Mouse (Mus musculus) intestine, postnatal 0 days (tissue): ENCODE measurements around the gene Pde4b. TPM values are rescaled to one million over a fixed set of nuclear protein-coding genes. Genes with fewer than 3 reads are reported as not detected.

Experiments
- ATAC-seq: fragments of 200-750 bp; cut with Nextera tagmentation; 2 replicates; pipeline ENCODE4 v1.8.0; 2017; ENCODE audit warnings: mild to moderate bottlenecking, moderate TSS enrichment, moderate library complexity
- H3K27ac ChIP-seq: fragments of 300-500 bp; sonication (generic); 2 replicates; pipeline ENCODE4 v1.5.1; 2014; ENCODE audit warnings: mild to moderate bottlenecking, low read depth, low read length, moderate library complexity
- H3K27me3 ChIP-seq: fragments of 300-500 bp; sonication (generic); replicated peaks from 2 replicates; pipeline ENCODE4 v1.6.1; 2014; ENCODE audit warnings: low read length, mixed read lengths; ENCODE audit not compliant: control insufficient read depth, insufficient read depth
- H3K36me3 ChIP-seq: fragments of 300-500 bp; sonication (generic); 2 replicates; pipeline ENCODE4 v1.6.1; 2014; ENCODE audit warnings: mild to moderate bottlenecking, moderate library complexity; ENCODE audit not compliant: control insufficient read depth, insufficient read depth
- H3K4me1 ChIP-seq: fragments of 300-500 bp; sonication (generic); replicated peaks from 2 replicates; pipeline ENCODE4 v1.6.1; 2014; ENCODE audit warnings: antibody characterized with exemption, low read length, mixed read lengths; ENCODE audit not compliant: control insufficient read depth, insufficient read depth
- H3K4me2 ChIP-seq: fragments of 300-500 bp; sonication (generic); replicated peaks from 2 replicates; pipeline ENCODE4 v1.6.1; 2014; ENCODE audit warnings: low read depth, mild to moderate bottlenecking, moderate library complexity
- H3K4me3 ChIP-seq: fragments of 300-500 bp; sonication (generic); 2 replicates; pipeline ENCODE4 v1.5.1; 2014; ENCODE audit warnings: low read depth, low read length
- H3K9ac ChIP-seq: fragments of 300-500 bp; sonication (generic); 2 replicates; pipeline ENCODE4 v1.6.1; 2014; ENCODE audit warnings: mild to moderate bottlenecking, low read depth, low read length
- H3K9me3 ChIP-seq: fragments of 300-500 bp; sonication (generic); 2 replicates; pipeline ENCODE4 v1.6.1; 2016; ENCODE audit warnings: mixed run types; ENCODE audit not compliant: control insufficient read depth
- CTCF ChIP-seq: sonication (generic); IDR thresholded peaks from 2 replicates; pipeline ENCODE4 v1.5.1; 2016; ENCODE audit warnings: low read depth, mild to moderate bottlenecking, control low read depth, antibody characterized with exemption, moderate library complexity
- WGBS: fragments of 180-500 bp; shearing (Covaris S2); extraction: QIAGEN DNeasy Blood & Tissue Kit; methylation state at CpG from one replicate; pipeline ENCODE4 v1.1.7; 2014; 5-methylcytosine and 5-hydroxymethylcytosine counted together
- polyA plus RNA-seq: library from polyadenylated mRNA; unstranded; fragments of >200 nt; fragmentation: Nextera tagmentation; extraction: Ambion mirVana; gene quantifications from 2 replicates; pipeline ENCODE4 v1.2.1, GENCODE M21; 2015

Pde4b gene
- polyA plus RNA-seq, 1 experiment from 2014 or later: 6.9 TPM

DNA sequence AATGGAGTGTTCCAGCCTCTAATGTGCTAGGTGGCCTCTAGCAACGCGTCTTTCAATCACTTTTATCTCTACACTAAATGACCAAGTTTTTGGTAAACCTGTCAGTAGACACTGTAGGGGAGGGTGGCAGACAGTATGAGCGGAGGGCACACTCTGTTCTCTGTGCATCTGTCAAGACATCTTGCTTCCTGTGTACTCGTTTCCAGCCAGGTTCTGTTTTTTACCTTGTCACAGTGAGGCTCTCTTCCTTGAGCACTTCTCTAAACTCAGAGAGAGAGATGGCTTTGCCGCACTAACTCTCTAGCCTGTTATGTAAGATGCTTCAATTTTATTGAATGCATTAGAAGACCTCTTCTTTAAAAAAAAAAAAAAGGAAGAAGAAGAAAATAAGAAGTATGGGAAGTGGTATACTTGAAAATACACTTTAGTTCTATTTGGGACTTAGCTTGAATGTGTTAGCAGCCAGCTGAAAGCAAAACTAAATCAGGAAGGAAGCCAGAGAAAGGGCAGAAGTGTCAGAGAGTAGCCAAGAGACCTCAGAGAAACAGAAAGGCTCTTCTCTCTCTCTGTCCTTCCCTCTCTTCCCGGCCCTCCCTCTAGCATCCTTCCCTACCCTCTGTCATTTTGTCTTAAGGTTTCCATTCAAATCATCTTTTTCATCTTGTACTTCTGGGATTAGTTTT, 202.8 kb downstream of the Pde4b start:
- ATAC-seq: no peak
- H3K27ac ChIP-seq: no peak overlapping the region
- H3K9me3 ChIP-seq: no peaks in the 10 kb centered on the region
- H3K4me2 ChIP-seq: no peak overlapping the region
- 71% methylated on average over 6 of the region's 6 CpGs for WGBS
- no peaks in the 10 kb centered on the region for H3K27me3 ChIP-seq
- TF ChIP-seq CTCF: no peak
- H3K9ac ChIP-seq: no peak overlapping the region
- H3K4me3 ChIP-seq: no peak overlapping the region
- H3K4me1 ChIP-seq: no peaks in the 10 kb centered on the region
- no peaks in the 10 kb centered on the region for H3K36me3 ChIP-seq

DNA sequence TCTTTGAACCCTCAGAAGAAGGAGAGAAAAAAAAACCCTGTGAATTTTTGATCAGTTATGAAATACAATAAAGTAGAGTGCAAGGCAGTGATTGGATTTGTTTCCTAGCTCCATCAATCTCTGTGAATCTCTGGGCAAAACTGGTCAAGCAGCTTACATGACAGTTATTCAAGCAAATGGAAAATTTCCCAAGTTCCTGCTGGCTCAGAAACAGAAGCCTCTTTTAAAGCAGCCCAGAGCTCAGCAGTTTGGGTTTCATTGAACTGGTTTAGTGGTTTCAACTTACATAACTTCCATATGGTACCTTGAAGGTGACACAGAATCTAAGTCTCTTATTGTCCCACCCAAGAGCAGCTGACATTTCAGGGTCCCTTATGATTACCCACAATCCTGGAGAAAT, 210.2 kb downstream of the Pde4b start:
- TF ChIP-seq CTCF: no peak
- Histone ChIP-seq H3K27me3 (no peaks in the 10 kb centered on the region), H3K9me3 (no peaks in the 10 kb centered on the region), H3K36me3 (no peaks in the 10 kb centered on the region), H3K4me1 (no peaks in the 10 kb centered on the region), H3K4me3 (no peak overlapping the region), H3K4me2 (no peak overlapping the region), H3K27ac (no peak overlapping the region), H3K9ac (no peak overlapping the region)
- ATAC-seq: no peak

GRCm38 (mm10) chr4:102302568-102302967, 215.2 kb downstream of the Pde4b start:
- no peaks in the 10 kb centered on the region for H3K9me3 ChIP-seq
- no peak overlapping the region for H3K27ac ChIP-seq
- no peaks in the 10 kb centered on the region for H3K36me3 ChIP-seq
- TF ChIP-seq CTCF: no peak
- no peaks in the 10 kb centered on the region for H3K4me1 ChIP-seq
- no peak overlapping the region for H3K9ac ChIP-seq
- H3K4me2 ChIP-seq: no peak overlapping the region
- no peak for ATAC-seq
- H3K4me3 ChIP-seq: no peak overlapping the region
- no peaks in the 10 kb centered on the region for H3K27me3 ChIP-seq
- 60% methylated on average over 4 of the region's 4 CpGs for WGBS

- Histone ChIP-seq H3K4me3 (no peak overlapping the region), H3K27ac (no peak overlapping the region), H3K4me1 (no peaks in the 10 kb centered on the region), H3K4me2 (no peak overlapping the region), H3K9ac (no peak overlapping the region), H3K36me3 (no peaks in the 10 kb centered on the region), H3K27me3 (no peaks in the 10 kb centered on the region), H3K9me3 (no peaks in the 10 kb centered on the region)
- no peak for TF ChIP-seq CTCF
- ATAC-seq: no peak
- 71% methylated on average over 4 of the region's 4 CpGs for WGBS
Observed at GRCm38 (mm10) chr4:102307661-102308297, 220.4 kb downstream of the Pde4b start.

DNA sequence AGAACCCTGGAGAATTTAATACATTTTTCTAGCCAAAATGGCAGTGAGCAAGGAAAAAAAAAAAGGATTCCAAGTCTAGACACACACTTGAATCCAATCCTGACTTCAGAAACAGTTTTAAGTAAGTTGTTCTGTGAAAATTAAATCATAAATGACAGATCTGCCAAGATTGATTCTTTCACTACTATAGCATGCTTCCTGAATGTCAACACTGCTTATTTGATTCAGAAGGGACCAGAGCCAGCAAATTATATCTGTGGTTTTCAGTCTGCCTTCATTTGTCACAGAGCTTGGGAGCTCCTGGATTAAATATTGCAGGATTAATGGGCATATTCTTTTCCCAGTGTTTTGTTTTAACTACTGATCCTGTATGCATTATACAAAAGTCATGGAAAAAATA, 223.3 kb downstream of the Pde4b start:
- Histone ChIP-seq H3K4me2 (no peak overlapping the region), H3K4me1 (no peaks in the 10 kb centered on the region), H3K36me3 (no peaks in the 10 kb centered on the region), H3K9ac (no peak overlapping the region), H3K4me3 (no peak overlapping the region), H3K27me3 (no peaks in the 10 kb centered on the region), H3K9me3 (no peaks in the 10 kb centered on the region), H3K27ac (no peak overlapping the region)
- no peak for TF ChIP-seq CTCF
- ATAC-seq: no peak

DNA sequence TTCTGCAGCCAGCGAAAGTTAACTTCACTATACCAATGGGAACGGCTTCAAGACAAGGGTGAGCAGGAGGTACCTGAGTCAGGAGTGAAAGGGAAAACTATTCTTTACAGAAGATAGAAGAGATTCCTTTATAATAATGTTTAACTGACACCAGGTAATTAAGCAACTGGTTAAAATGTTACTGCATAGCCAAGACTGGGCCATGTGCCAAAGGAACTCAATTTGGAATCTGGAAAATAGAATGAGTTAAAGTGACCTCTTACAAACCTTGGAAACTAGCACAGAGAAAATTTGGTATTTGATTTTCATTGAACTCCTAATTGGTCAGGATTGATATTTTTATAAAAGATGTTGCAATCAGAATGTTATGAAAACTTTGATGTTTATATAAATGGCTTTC, 228.7 kb downstream of the Pde4b start:
- no peak overlapping the region for H3K4me2 ChIP-seq
- no peaks in the 10 kb centered on the region for H3K9me3 ChIP-seq
- H3K4me3 ChIP-seq: no peak overlapping the region
- WGBS: 66% methylated on average over 2 of the region's 2 CpGs
- H3K4me1 ChIP-seq: no peaks in the 10 kb centered on the region
- TF ChIP-seq CTCF: no peak
- H3K9ac ChIP-seq: no peak overlapping the region
- H3K27ac ChIP-seq: no peak overlapping the region
- no peaks in the 10 kb centered on the region for H3K27me3 ChIP-seq
- H3K36me3 ChIP-seq: no peaks in the 10 kb centered on the region
- no peak for ATAC-seq
